Mouse (Mus musculus) thymus, adult 2 months (tissue): ENCODE measurements at regions not wholly inside any gene's neighbourhood (a gene's known extent, or its start where the extent isn't known, plus 50 kb on each side); places are given as distances from the start of the nearest gene placed in this dataset.
A peak's percentile ranks its signal among the peaks of the same experiment; 100 is the strongest.

Experiments used
- DNase-seq: peaks from one replicate; pipeline ENCODE4 v3.0.0; 2021
- H3K27ac ChIP-seq: fragments of 200-500 bp; 2 replicates; pipeline ENCODE4 v1.5.1; 2012; ENCODE audit warnings: low read length, control low read depth; ENCODE audit not compliant: control insufficient read depth, insufficient read depth
- H3K27me3 ChIP-seq: fragments of 200-500 bp; 2 replicates; pipeline ENCODE4 v1.6.1; 2012; ENCODE audit warnings: mild to moderate bottlenecking, low read length, moderate library complexity, mixed read lengths; ENCODE audit not compliant: control insufficient read depth, insufficient read depth
- H3K36me3 ChIP-seq: fragments of 200-500 bp; 2 replicates; pipeline ENCODE4 v1.6.1; 2012; ENCODE audit warnings: mild to moderate bottlenecking, low read length, moderate library complexity; ENCODE audit not compliant: control insufficient read depth, insufficient read depth
- H3K4me1 ChIP-seq: fragments of 200-500 bp; replicated peaks from 2 replicates; pipeline ENCODE4 v1.6.1; 2012; ENCODE audit warnings: low read length; ENCODE audit not compliant: control insufficient read depth, insufficient read depth
- H3K4me3 ChIP-seq: fragments of 200-500 bp; 2 replicates; pipeline ENCODE4 v1.5.1; 2012; ENCODE audit warnings: mild to moderate bottlenecking, low read length, control low read depth, moderate library complexity; ENCODE audit not compliant: control insufficient read depth, insufficient read depth
- CTCF ChIP-seq: fragments of 200-500 bp; IDR thresholded peaks from 2 replicates; pipeline ENCODE4 v1.5.1; 2012; ENCODE audit warnings: mild to moderate bottlenecking, control low read depth, low read length, moderate library complexity, borderline replicate concordance; ENCODE audit not compliant: control insufficient read depth, poor library complexity, insufficient read depth; ENCODE audit errors: extremely low read depth
- POLR2A ChIP-seq: fragments of 200-500 bp; IDR thresholded peaks from 2 replicates; pipeline ENCODE4 v1.6.1; 2012; ENCODE audit warnings: mild to moderate bottlenecking, low read length, control low read depth, moderate library complexity; ENCODE audit not compliant: control insufficient read depth, poor library complexity, insufficient read depth; ENCODE audit errors: extremely low read depth
- WGBS: fragments of 180-500 bp; shearing (Covaris S2); methylation state at CpG from one replicate; pipeline ENCODE4 v1.1.7; 2018; 5-methylcytosine and 5-hydroxymethylcytosine counted together

GRCm38 (mm10) chr6:60217840-60218239, 611.8 kb downstream of the Snca start:
- Histone ChIP-seq H3K27me3 (no peaks in the 10 kb centered on the region), H3K4me3 (no peak overlapping the region), H3K36me3 (no peaks in the 10 kb centered on the region), H3K27ac (no peak overlapping the region), H3K4me1 (no peaks in the 10 kb centered on the region)
- no peak for TF ChIP-seq POLR2A
- no peak for TF ChIP-seq CTCF
- no peak for DNase-seq

GRCm38 (mm10) chr6:60201548-60201947, 628.1 kb downstream of the Snca start:
- TF ChIP-seq POLR2A (no peak), CTCF (no peak)
- DNase-seq: peak; percentile 5
- Histone ChIP-seq H3K4me1 (no peaks in the 10 kb centered on the region), H3K4me3 (no peak overlapping the region), H3K27me3 (no peaks in the 10 kb centered on the region), H3K36me3 (no peaks in the 10 kb centered on the region), H3K27ac (no peak overlapping the region)
- WGBS: 75% methylated on average over 10 of the region's 10 CpGs
